Mouse (Mus musculus) lung, postnatal 0 days (tissue): ENCODE data around the gene Actbl2.

Source experiments
- CTCF ChIP-seq: IDR thresholded peaks from 2 replicates; pipeline ENCODE4 v1.5.1; 2016; ENCODE audit warnings: antibody characterized with exemption, mild to moderate bottlenecking
- EP300 ChIP-seq: IDR thresholded peaks from 2 replicates; pipeline ENCODE4 v1.6.1; 2016; ENCODE audit warnings: antibody characterized with exemption, mild to moderate bottlenecking, control low read depth

DNA sequence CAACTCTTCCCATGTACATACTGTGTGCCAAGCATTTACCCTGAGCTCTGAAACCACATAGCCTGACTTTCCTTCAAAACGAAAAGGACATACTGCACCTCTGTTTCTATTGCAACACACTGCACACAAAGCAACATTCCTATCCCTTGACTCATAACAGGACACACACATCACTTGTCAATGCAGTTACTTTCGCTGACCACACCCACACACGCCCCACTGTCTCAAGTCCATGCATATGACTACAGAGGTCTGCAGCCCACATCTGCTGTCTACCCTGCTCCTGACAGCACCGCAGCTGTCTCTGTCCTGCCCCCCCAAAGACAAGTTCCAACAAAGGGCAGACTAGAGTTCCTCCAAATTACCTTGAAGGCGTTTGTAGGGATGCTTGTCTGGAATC, 21.5 kb upstream of the Actbl2 start:
- TF ChIP-seq CTCF, result no peak
- no peak for TF ChIP-seq EP300
